Comparison of ENCODE assay signal across 8 mouse cellular contexts in the genomic region with DNA sequence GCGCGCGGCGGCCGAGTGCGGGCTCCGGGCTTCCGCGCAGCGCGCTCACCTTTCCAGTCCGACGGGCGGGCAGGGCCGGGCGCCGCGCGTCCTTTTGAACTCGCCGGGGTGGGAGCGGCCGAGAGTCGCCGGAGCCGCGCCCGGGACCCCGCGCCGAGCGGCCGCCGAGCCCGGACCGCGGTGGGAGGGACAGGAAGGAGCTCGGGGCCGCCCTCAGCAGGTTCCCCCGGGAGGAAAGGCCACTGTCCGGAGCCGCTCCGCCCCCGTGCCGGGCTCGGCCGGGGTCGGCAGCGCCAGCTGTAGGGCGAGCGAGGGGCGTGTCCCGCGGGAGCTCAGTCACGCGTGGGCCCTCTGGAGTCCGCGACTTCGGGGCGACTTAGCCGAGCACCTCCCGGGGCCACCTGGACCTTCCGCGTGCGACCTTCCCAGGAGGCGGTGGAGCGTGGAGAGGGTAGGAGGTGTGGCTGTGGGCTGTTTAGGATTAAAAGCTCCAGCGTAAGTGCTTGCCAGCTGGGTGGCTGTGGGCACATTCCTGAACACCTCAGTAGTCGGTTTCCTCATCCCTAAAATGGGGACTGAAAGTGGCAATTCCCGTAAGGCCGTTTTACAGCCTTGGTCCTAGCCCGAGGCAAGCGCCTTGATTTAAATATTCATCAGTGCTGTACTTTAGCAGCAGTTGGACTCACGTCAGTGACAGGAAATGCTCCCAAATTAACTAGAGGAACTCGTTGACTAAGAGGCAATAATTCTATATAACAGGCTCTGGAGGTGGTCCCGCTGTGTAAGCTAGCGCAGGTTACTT. TPM values are rescaled to one million over a fixed set of nuclear protein-coding genes. Genes with fewer than 3 reads are reported as not detected.
DNase-seq lines count a peak whose midpoint lies in the region; ATAC-seq and TF ChIP-seq lines count a peak whose summit lies in the region.

A gene (minus strand): TSS at position 241 of the 802 bp plus-strand sequence.

- H3K9ac ChIP-seq in embryonic facial prominence, embryonic 12.5 days: peak within 1 kb of the TSS; percentile 30; the same call in 1 of the 2 replicates

- peak within 1 kb of the TSS; percentile 78 for H3K27ac ChIP-seq in gastrocnemius, adult 2 months
- H3K27ac ChIP-seq in embryonic facial prominence, embryonic 12.5 days: no peak within 1 kb of the TSS

- intact Hi-C loops in gastrocnemius, adult 2 months (cut with DNase I): loop anchor here (1.0 kb wide), 1 partner anchor 99 kb away; no protein-coding TSS in a partner anchor
- intact Hi-C loops in heart, postnatal 10 days (cut with DNase I): loop anchor here (2.0 to 5.0 kb wide), 2 partner anchors 18 to 45 kb away; no protein-coding TSS in a partner anchor

- peaks cover 15% of the 10 kb centered on the region; the same call in 1 of the 2 replicates for H3K4me1 ChIP-seq in embryonic facial prominence, embryonic 12.5 days
- H3K4me1 ChIP-seq in megakaryocyte, embryonic 14.5 days: peaks cover 81% of the 10 kb centered on the region

- peaks cover 55% of the 10 kb centered on the region for H3K27me3 ChIP-seq in embryonic facial prominence, embryonic 12.5 days
- peaks cover 31% of the 10 kb centered on the region for H3K27me3 ChIP-seq in megakaryocyte, embryonic 14.5 days (replicated peaks)

- peak; percentile 67 for DNase-seq in gastrocnemius, adult 2 months
- DNase-seq in gastrocnemius, adult 8-10 months (ENCODE audit: low spot score in 2 of 2): no peak
- peak; percentile 65 to 69 for DNase-seq in heart, postnatal 10 days
- peak; percentile 86 for DNase-seq in kidney, postnatal 36 days
- peak; percentile 62 for DNase-seq in testis, postnatal 10 days (ENCODE audit: low spot score)
- DNase-seq in cerebellum, adult 11-12 months: no peak

- peak within 1 kb of the TSS; percentile 82 for H3K4me3 ChIP-seq in gastrocnemius, adult 2 months
- H3K4me3 ChIP-seq in embryonic facial prominence, embryonic 12.5 days: peak within 1 kb of the TSS; percentile 46
- peak within 1 kb of the TSS; percentile 93 for H3K4me3 ChIP-seq in megakaryocyte, embryonic 14.5 days (replicated peaks)

- no peak for ATAC-seq in embryonic facial prominence, embryonic 12.5 days (ENCODE audit: insufficient number of reproducible peaks, insufficient read depth, low FRiP score, low TSS enrichment)

- under 1% methylated on average over 76 of the region's 77 CpGs for WGBS in embryonic facial prominence, embryonic 12.5 days

- H3K9me3 ChIP-seq in embryonic facial prominence, embryonic 12.5 days: no peaks in the 10 kb centered on the region
- no peaks in the 10 kb centered on the region for H3K9me3 ChIP-seq in megakaryocyte, embryonic 14.5 days

- H3K36me3 ChIP-seq in embryonic facial prominence, embryonic 12.5 days: no peaks in the 10 kb centered on the region
- H3K36me3 ChIP-seq in megakaryocyte, embryonic 14.5 days (replicated peaks; ENCODE audit: low read length): peaks cover 27% of the 10 kb centered on the region

- H3K4me2 ChIP-seq in embryonic facial prominence, embryonic 12.5 days (replicated peaks): peak within 1 kb of the TSS; percentile 81

- no peak for TF ChIP-seq CTCF in gastrocnemius, adult 2 months (IDR thresholded peaks at IDR 0.05)

RNA-seq across cellular contexts. Expression of the gene that starts here (rescaled TPM):
- total RNA-seq in gastrocnemius, adult 2 months (2021): 1 to 10 TPM; 1.9 to 3.5 TPM
- 1 to 10 TPM; 1.6 to 4.0 (median 2.1) TPM for total RNA-seq in gastrocnemius, adult 8-10 months (2022)
- 5.9 and 7.2 TPM in 2 replicates for polyA plus RNA-seq in embryonic facial prominence, embryonic 12.5 days (2016; fragmentation: Nextera tagmentation; extraction: Ambion mirVana)
- 10 to 100 TPM; 20.5 to 25.8 TPM for total RNA-seq in heart, postnatal 10 days (2021)
- polyA plus RNA-seq in megakaryocyte, embryonic 14.5 days (2012; ENCODE audit: insufficient read depth, low replicate concordance): 57.2 and 75.5 TPM in 2 replicates

Comparison
In these comparisons a context has a peak if more than half of its experiments do, and no peak if none do; other contexts are left out.
1. RNA of the gene that starts here (total RNA-seq): 20.5 to 25.8 TPM in heart, postnatal 10 days; 1.9 to 3.5 TPM in gastrocnemius, adult 2 months and 1.6 to 4.0 TPM in gastrocnemius, adult 8-10 months; every median in the first group is over 4 times any median in the second.
2. DNase-seq: peak in gastrocnemius, adult 2 months (single experiment), heart, postnatal 10 days (2 of 2), kidney, postnatal 36 days (2 of 2) and testis, postnatal 10 days (single experiment); none in gastrocnemius, adult 8-10 months (0 of 2) and cerebellum, adult 11-12 months (single experiment).
3. Peak in every context shown above with its lines, with median percentiles within 50 percentile points of each other: H3K4me3 ChIP-seq.